Mouse (Mus musculus) c-Kit-positive CD71-positive TER-119-positive erythroid progenitor cells, embryonic 14.5 days (primary cell): ENCODE measurements around the gene Tas1r1.

Experiments used
- DNase-seq: peaks from one replicate; pipeline ENCODE4 v3.0.0-alpha.2; 2013; ENCODE audit warnings: low spot score

The Tas1r1 gene

GRCm38 (mm10) chr4:151988342-151989109 lies 49.8 kb downstream of the Tas1r1 start, which contains the start of gene Thap3:
TSS of gene Thap3 (minus strand) at chr4:151988997.
- DNase-seq: peak; percentile 54

- DNase-seq: no peak
Observed at GRCm38 (mm10) chr4:151988014-151988341, 50.4 kb downstream of the Tas1r1 start.

DNA sequence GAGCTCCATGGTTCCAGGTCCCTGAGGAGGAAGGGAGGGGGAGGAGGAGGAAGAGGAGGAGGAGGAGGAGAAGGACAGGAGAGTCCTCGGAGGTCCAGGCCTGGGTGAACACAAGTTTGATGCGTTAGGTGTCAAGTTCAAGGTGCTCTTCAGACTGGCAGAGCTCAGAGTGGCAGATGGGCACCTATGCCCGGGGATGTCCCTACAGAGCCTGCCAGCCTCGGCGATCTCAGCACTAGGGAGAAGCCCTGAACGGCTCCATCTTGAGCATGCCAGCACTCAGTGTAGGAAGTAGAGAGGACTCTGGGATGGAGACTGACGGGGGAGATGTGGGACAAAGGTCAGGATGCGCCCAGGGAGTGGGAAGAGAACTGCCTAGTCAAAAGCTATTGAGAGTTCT lies 51.7 kb downstream of the Tas1r1 start:
- DNase-seq: no peak

- DNase-seq: no peak
Observed at GRCm38 (mm10) chr4:151985886-151986285, 52.5 kb downstream of the Tas1r1 start.

DNA sequence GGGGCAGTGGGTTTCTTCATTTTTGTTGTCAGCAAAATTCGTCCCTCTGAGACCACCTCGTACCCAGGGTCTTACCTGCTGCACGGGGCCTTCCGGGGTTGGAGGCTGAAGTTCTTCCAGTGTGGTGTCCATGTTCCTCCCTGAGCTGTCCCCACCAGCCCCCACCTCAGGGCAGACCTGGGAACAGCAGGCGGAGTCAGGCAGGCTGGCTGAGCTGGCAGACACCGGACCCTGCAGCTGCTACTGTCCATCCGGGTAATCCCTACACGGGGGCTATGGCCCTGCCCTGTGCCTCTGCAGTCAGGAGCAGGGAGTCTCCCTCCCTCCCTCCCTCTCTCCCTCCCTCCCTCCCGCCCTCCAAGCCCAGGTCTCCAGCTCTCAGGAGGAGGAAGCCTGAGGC lies 54.8 kb downstream of the Tas1r1 start:
- no peak for DNase-seq

DNA sequence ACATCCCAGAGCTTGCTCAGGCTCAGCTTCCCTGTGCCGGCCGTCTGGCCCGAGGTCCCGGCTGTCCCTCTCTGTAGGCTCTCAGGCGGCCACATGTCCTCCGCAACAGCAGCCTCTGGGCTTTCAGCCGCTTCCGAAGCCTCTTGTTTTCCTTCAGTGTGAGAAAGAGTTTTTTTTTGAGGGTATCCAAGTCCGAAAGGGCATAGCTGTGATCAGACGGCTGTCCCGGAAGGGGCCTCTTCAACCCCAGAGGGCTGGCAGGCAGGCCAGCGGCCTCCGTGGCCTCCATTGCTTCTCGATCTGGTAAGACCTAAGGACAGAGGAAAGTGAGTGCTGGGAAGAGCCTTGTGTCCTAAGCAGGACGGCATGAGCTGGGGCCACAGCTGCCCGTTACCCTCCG lies 55.3 kb downstream of the Tas1r1 start:
- no peak for DNase-seq

- DNase-seq: peak; percentile 74
Observed at GRCm38 (mm10) chr4:151981363-151981762, 57.0 kb downstream of the Tas1r1 start.

DNA sequence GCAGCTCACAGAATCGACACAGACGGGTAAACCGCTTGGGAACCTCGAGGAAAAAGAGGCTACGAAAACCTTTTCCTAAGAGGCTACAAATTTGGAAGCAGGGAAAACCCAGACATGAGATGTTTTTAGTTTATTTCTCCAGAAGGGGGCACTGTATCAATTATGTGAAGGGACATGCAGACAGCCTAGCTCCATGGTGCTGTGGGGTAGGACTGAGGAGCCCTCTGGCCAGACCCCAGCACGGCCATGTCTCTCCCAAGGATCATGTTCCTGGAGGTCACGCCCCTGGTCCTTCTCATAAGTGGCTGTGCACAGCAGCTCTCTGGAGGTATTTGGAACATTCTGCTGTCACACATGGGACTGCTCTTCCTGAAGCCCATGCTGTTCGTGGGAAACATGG lies 57.7 kb downstream of the Tas1r1 start:
- DNase-seq: no peak
